Mouse (Mus musculus) cerebellum, adult 2 months (tissue): ENCODE measurements around the gene Ppt1.

Source experiments
- CTCF ChIP-seq: fragments of 200-500 bp; IDR thresholded peaks from 2 replicates; pipeline ENCODE4 v1.5.1; 2011; ENCODE audit warnings: low read depth, mild to moderate bottlenecking, control low read depth, low read length, moderate library complexity, borderline replicate concordance; ENCODE audit not compliant: insufficient read depth
- POLR2A ChIP-seq: fragments of 200-500 bp; IDR thresholded peaks from 2 replicates; pipeline ENCODE4 v1.6.1; 2011; ENCODE audit warnings: low read length, control low read depth, borderline replicate concordance; ENCODE audit not compliant: insufficient read depth

DNA sequence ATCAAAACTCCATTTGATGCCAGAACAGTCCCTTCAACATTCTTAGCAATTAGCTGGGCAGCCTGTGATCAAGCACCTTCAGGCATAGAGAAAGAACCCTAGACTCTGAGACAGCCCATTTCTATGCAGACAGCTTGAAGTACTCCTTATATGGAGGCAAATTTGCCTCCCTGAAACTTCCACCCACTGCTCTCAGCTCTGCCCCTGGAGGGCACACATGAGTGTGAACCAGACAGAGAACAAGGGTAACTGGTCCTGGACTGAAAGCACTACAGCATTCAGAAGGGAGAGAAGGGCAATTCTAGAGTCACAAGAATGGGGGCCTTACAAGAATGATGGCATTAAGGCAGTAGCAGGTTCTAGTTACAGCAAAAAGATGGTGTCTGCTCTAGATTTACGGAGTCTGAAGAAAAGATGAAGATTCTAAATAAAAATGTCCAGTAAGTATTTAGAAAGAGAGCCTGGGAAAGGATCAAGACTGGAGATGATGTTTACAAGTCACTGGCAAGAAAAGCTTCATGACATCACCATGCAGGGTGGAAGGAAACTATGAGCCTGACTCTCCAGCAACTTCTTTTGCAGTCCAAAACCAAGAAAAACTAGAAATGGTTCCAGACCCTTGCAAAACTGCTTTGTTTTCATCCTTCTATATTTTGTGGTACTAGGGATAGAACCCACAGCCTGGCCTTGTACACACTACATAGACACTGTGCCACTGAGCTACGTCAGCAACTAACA lies 42.5 kb downstream of the Ppt1 start:
- TF ChIP-seq POLR2A, result no peak
- no peak for TF ChIP-seq CTCF
